Mouse (Mus musculus) hindbrain, embryonic 13.5 days (tissue): ENCODE data around the gene Plekhg3. TPM values are rescaled to one million over a fixed set of nuclear protein-coding genes. Genes with fewer than 3 reads are reported as not detected.

Experiments
- ATAC-seq: fragments of 200-750 bp; cut with Nextera tagmentation; 2 replicates; pipeline ENCODE4 v1.8.0; 2017; ENCODE audit warnings: moderate TSS enrichment; ENCODE audit not compliant: low FRiP score
- H3K27ac ChIP-seq: fragments of 300-500 bp; sonication (generic); 2 replicates; pipeline ENCODE4 v1.5.1; 2015; ENCODE audit warnings: inconsistent platforms, mild to moderate bottlenecking, moderate library complexity
- H3K27me3 ChIP-seq: fragments of 300-500 bp; sonication (generic); 2 replicates; pipeline ENCODE4 v1.6.1; 2015; ENCODE audit warnings: mild to moderate bottlenecking, inconsistent platforms
- H3K36me3 ChIP-seq: fragments of 300-500 bp; sonication (generic); 2 replicates; pipeline ENCODE4 v1.6.1; 2015; ENCODE audit warnings: mild to moderate bottlenecking, inconsistent platforms
- H3K4me1 ChIP-seq: fragments of 300-500 bp; sonication (generic); replicated peaks from 2 replicates; pipeline ENCODE4 v1.6.1; 2015; ENCODE audit warnings: inconsistent platforms
- H3K4me2 ChIP-seq: fragments of 300-500 bp; sonication (generic); 2 replicates; pipeline ENCODE4 v1.6.1; 2015; ENCODE audit warnings: inconsistent platforms, mild to moderate bottlenecking, moderate library complexity
- H3K4me3 ChIP-seq: fragments of 300-500 bp; sonication (generic); 2 replicates; pipeline ENCODE4 v1.5.1; 2015; ENCODE audit warnings: mild to moderate bottlenecking, inconsistent platforms
- H3K9ac ChIP-seq: fragments of 300-500 bp; sonication (generic); 2 replicates; pipeline ENCODE4 v1.6.1; 2015; ENCODE audit warnings: mild to moderate bottlenecking, inconsistent platforms
- H3K9me3 ChIP-seq: fragments of 300-500 bp; sonication (generic); 2 replicates; pipeline ENCODE4 v1.6.1; 2016; ENCODE audit warnings: inconsistent platforms
- WGBS: fragments of 180-500 bp; shearing (Covaris S2); methylation state at CpG from one replicate; pipeline ENCODE4 v1.1.7; 2015; 5-methylcytosine and 5-hydroxymethylcytosine counted together
- microRNA-seq: library from miRNA; unstranded; fragments of <30 nt; microRNA quantifications from one replicate; pipeline ENCODE4, GENCODE M21; 2016
- polyA plus RNA-seq: library from polyadenylated mRNA; unstranded; fragments of >200 nt; fragmentation: Nextera tagmentation; extraction: Ambion mirVana; gene quantifications from 2 replicates; pipeline ENCODE4 v1.2.1, GENCODE M21; 2015

Gene Plekhg3
- polyA plus RNA-seq, 1 experiment from 2014 or later: 2.1 TPM

DNA sequence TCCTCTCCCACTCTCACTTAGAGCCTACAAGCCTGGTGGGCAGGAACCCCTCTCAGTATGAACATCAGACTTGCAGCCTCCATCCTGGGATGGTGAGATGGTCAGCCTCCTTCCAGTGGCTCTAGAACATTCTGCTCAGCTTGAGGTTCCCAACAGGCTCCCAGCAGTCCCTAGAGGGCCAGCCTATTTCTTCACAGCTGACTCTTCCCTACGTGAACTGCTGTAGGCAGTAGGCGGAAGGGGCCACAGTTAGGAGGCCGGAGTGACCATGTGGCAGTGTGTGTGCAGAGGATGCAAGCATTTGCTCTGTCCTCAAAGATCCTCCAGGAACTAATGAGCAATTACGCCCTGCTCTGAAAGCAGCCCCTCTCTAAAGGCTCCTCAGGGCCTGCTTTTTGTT is 87.5 kb downstream of the Plekhg3 start:
- no peak for ATAC-seq
- H3K9ac ChIP-seq: no peak overlapping the region
- no peak overlapping the region for H3K4me3 ChIP-seq
- no peaks in the 10 kb centered on the region for H3K9me3 ChIP-seq
- no peak overlapping the region for H3K4me2 ChIP-seq
- peaks cover 16% of the 10 kb centered on the region for H3K4me1 ChIP-seq
- 71% methylated on average over 4 of the region's 4 CpGs for WGBS
- H3K27me3 ChIP-seq: no peaks in the 10 kb centered on the region
- H3K27ac ChIP-seq: no peak overlapping the region
- no peaks in the 10 kb centered on the region for H3K36me3 ChIP-seq

DNA sequence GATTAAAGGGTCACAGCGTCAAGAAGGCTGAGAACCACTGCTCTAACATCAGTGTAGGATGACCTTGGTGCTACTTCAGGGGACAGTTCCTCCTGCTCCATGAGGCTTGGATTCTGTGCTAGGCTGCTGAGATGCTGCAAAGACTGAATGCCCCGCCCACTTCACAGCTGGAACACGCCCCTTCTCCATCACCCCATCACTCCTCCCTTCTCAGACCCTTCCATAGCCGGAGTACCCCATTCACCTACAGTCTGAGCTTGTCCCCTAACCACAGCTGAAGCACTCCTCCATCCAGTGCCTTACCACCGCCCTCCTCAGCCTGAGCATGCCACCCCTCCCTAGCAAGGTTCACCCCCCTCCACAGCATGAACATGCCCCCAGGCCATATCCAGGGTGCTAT is 89.2 kb downstream of the Plekhg3 start:
- ATAC-seq: no peak
- Histone ChIP-seq H3K27me3 (no peaks in the 10 kb centered on the region), H3K27ac (no peak overlapping the region), H3K4me1 (peaks cover 17% of the 10 kb centered on the region), H3K36me3 (no peaks in the 10 kb centered on the region), H3K9me3 (no peaks in the 10 kb centered on the region), H3K4me3 (no peak overlapping the region), H3K9ac (no peak overlapping the region), H3K4me2 (no peak overlapping the region)
- 42% methylated on average over 5 of the region's 5 CpGs for WGBS

DNA sequence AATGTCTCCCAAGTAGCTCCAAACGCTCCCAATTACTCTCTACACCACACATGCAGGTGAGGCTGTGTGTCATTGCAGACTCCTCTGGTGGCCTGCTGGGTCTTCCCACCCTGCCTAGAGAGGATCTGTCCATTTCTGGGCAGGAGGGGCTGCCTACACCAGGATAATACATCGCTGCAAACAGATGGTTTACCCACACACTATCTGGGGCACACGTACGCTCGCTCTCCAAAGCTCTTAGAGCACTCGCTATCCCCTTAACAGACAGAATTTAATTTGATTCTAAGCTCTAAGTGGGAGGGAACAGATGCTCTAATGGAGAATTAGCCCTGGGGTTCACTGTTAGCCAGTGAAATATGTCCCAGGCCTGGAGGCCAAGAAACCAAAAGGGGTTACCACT is 92.7 kb downstream of the Plekhg3 start:
- no peaks in the 10 kb centered on the region for H3K36me3 ChIP-seq
- peaks cover 7% of the 10 kb centered on the region; the same call in 1 of the 2 replicates for H3K4me1 ChIP-seq
- H3K4me3 ChIP-seq: no peak overlapping the region
- WGBS: 64% methylated on average over 6 of the region's 6 CpGs
- H3K27ac ChIP-seq: no peak overlapping the region
- H3K9ac ChIP-seq: no peak overlapping the region
- no peak for ATAC-seq
- no peak overlapping the region for H3K4me2 ChIP-seq
- no peaks in the 10 kb centered on the region for H3K9me3 ChIP-seq
- no peaks in the 10 kb centered on the region for H3K27me3 ChIP-seq

Small RNA genes lying within 50 kb of the gene (microRNA-seq; reads per million reads assigned to microRNA genes)
- not detected for gene Mir5135

Other genes starting within 250 kb of the Plekhg3 start
- 7.4 and 7.9 TPM in 2 replicates for gene Akap5, start 206.0 kb upstream of the Plekhg3 start, polyA plus RNA-seq
- 14.9 and 16.0 TPM in 2 replicates for gene Zbtb25, start 161.3 kb upstream of the Plekhg3 start, polyA plus RNA-seq
- gene Zbtb1, start 160.6 kb upstream of the Plekhg3 start, polyA plus RNA-seq: 4.3 and 4.4 TPM in 2 replicates
- 7.1 and 8.3 TPM in 2 replicates for gene Hspa2, start 126.7 kb upstream of the Plekhg3 start, polyA plus RNA-seq
- gene Ppp1r36, start 113.4 kb upstream of the Plekhg3 start, polyA plus RNA-seq: 0.84 and 2.2 TPM in 2 replicates
- gene Sptb, start 179.7 kb downstream of the Plekhg3 start, polyA plus RNA-seq: 2.5 and 3.2 TPM in 2 replicates
- gene Churc1, start 234.6 kb downstream of the Plekhg3 start, polyA plus RNA-seq: 144 and 152 TPM in 2 replicates
- gene Fntb, start 234.7 kb downstream of the Plekhg3 start, polyA plus RNA-seq: 33.3 and 37.3 TPM in 2 replicates